Mouse (Mus musculus) adrenal gland, postnatal 36 days (tissue): ENCODE measurements around the gene Cldn13. TPM values are rescaled to one million over a fixed set of nuclear protein-coding genes. Genes with fewer than 3 reads are reported as not detected.
A peak's percentile ranks its signal among the peaks of the same experiment; 100 is the strongest.
"Not testable (repeated sequence)": the region's sequence is repeated elsewhere in the genome, so short reads cannot be mapped to it uniquely, and the experiment has no call there.

Experiments used
- DNase-seq, 2 experiments: peaks; one replicate each; pipeline ENCODE4 v3.0.0; 2021; ENCODE audit warnings: mixed read lengths in 1 of 2
- total RNA-seq, 2 experiments: library from RNA; stranded (reverse); gene quantifications; 2 replicates each; pipeline ENCODE4 v1.2.3; 2021

Gene Cldn13
- total RNA-seq, 2 experiments from 2014 or later, result not detected

DNA sequence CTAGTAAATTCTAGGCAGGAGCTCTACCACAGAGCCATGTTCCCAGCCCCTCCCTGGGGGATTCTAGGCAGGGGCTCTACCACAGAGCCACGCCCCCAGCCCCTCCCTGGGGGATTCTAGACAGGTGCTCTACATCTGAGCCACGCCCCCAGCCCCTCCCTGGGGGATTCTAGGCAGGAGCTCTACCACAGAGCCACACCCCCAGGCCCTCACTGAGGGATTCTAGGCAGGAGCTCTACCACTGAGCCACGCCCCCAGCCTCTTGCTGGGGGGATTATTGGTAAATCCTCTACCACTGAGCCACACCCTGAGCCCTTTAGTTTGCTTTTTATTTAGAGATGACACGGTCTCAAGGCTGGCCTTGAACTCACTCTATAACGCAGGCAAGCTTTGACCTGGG, 18.4 kb upstream of the Cldn13 start:
- not testable (repeated sequence) for DNase-seq

DNA sequence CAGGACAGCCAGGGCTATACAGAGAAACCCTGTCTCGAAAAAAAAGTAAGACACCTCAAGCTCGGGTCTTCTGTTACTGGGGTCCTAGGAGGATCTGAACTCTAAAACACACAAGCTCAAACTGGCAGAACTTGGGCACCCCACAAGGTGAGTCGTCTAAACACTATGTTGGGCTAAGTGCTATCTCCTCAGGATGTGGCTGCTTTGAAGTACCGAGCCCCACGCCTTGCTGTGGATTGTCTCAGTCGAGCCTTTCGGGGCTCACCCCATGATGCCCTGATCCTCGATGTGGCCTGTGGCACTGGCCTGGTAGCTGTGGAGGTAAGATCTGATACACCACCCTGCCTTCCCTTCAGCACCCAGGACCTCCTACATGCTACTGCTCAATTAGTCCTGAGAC, 18.0 kb upstream of the Cldn13 start:
- no peak for DNase-seq

- DNase-seq, result peak; percentile 60 to 69
Measured at GRCm38 (mm10) chr5:134932903-134933276, 17.6 kb upstream of the Cldn13 start.

GRCm38 (mm10) chr5:134932179-134932902, 17.0 kb upstream of the Cldn13 start, which contains the start of gene Mettl27:
Mettl27 (plus strand) TSS chr5:134932368.
- peak; percentile 90 to 93 for DNase-seq

GRCm38 (mm10) chr5:134929988-134930387, 14.7 kb upstream of the Cldn13 start:
- no peak for DNase-seq

DNA sequence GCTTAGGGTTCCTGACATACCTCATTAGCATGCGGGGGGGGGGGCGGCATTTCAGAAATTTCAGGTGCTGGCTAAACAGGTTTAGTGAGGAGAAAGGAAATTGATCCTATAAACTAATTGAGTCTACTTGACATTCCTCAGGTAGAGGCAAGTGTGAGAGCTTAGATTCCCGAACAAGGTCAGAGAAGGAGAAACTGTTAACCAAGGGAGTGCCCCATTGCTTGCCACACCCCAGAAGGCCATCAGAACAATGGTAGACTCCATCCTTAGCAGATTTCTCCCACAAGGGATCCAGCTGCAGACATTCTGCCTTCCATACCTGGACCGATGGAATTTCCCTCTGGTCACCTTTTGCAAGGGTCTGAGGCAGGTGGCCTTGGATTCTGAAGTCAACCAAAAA, 11.4 kb upstream of the Cldn13 start:
- DNase-seq, result no peak

- DNase-seq, result no peak
Measured at GRCm38 (mm10) chr5:134923141-134923540, 7.8 kb upstream of the Cldn13 start.

DNA sequence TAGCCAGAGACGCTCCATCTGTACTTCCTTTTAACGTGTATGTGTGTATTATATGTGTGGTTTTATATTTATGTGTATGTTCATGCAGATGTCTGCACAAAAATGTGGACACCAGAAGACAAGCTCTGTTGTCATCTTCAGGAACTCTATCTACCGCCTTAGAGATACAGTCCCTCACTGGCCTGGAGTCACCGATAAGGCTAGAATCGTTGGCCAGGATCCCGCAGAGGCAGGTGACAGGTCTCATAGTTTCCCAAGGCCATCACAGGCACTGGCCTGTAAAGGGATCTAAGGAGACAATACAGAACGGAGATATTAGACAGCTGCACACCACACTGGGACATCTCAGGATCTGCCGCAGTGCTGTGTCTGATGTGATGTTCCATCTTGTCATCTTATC, 5.8 kb upstream of the Cldn13 start:
- DNase-seq, result no peak

DNA sequence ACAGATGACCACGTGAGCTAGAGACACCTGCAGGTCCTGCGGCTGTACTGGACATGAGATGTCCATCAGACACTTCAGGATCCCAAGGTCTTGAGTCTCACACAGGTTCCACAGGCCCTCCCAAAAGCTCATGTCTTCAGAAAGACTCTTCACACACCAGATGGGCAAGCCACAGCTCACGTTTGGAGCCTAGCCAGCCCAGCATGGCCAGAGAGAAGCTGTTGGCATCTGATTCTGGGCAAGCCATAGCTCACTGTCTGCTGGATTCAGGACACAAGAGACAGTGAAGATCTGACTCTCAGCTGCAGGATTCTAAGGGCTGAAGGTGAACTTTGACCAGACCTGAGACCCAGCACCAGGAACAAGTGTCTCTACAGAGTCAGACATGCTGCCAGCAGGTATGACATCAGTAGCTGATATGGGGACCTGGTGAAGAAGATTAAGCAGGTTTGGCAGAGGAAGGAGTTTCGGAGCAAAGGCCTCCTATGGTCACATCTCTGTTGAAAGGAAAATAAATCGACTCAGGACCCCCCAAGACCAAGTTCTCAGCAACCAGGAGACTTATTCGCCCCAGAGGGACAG, 4.9 kb upstream of the Cldn13 start:
- DNase-seq, result no peak

- DNase-seq, result peak in 1 of 2 experiments; percentile 24
Measured at GRCm38 (mm10) chr5:134919097-134919496, 3.8 kb upstream of the Cldn13 start.

DNA sequence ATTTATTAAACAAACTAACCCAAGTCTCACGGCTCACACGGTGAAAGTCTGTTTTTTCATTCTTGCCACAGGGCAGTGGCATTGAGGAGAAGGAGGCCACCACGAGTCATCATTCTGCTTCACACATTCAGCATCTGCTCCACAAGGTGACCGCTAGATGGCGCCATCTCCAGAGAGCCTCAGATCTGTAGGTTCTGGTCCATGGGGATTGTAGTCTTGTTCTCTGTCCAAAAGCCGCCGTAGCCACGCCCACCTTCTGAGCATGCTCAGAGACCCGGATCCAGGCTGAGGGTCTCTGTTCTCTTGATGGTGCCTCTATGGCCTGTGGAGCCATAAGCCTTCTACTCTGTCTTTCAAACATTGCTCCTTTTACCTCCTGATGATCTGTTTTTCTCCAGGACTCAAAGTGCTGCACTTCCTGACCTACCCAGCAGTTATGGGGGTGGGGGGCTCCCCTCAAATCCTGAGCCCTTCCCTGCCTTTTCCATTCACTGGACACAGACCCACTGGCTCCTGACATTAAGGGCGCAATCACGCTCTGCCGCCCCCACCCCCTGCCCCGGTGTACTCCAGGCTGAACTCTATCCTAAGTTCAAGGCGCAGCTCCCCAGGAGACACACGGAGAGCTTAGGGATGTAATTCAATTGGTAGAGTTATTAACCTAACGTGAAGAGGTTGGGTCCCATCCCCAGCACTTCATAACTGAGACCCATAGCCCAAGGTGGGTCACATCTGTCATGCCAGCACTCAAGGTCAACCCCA, 2.9 kb upstream of the Cldn13 start:
- DNase-seq, result peak; percentile 72 to 78

- DNase-seq, result no peak
Measured at GRCm38 (mm10) chr5:134914510-134914909, 816 bp downstream of the Cldn13 start.

DNA sequence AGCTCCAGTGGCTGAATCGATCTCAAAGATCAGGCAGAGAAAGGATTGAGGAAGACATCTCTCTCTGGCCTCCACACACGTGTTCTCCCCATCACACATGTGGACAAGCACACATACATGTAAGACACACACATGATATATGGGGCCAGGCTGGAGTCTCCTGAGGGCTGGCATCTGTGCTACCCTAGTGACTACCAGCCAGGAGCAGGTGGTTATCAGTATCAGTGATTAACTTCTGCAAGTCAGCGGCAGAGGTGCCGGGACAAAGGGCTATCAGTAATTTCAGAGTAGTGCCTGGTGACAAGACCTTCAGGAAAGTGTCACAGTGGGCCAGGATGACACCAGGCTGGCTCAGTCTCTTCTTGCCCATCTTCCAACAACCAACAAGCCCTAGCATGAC, 1.6 kb downstream of the Cldn13 start:
- no peak for DNase-seq

GRCm38 (mm10) chr5:134913352-134913751, 2.0 kb downstream of the Cldn13 start:
- DNase-seq, result no peak

DNA sequence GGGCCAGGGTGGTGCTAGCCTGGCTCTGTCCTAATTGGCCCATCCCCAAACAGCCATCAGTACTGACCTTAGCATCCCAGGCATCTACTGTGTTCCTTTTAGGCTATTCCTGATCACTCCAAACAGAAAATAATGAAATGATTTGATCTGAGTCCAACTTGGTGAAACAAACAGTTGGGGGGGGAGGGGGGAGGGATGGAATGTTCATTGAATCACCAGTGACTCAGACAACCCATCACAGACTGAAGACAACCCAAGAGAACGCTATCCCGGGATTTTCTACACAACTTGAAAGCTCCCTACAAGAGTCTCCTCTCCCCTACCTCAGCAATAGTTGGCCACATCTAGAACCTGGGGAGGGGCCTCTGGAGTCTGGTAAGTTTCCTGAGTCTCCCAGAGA, 3.4 kb downstream of the Cldn13 start:
- no peak for DNase-seq

DNA sequence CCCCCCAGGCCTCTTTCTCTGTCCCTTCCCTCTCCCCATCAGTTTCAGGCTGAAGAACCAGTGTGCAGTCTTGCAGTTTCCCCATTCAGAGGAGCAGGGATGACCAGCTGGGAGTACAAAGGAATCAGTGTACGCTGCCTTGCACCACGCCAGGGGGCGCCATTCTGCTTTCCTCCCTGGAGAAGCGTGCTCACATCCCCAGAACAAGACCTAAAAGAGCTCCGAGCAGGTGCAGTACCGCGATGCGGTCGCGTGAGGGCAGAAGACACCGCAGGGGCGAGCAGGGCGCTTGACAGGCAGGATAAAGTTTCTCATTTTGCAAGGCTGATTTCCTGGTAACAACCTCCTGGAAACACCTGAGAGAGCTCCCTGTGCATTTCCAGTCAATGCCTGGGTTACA, 8.2 kb downstream of the Cldn13 start:
- peak; percentile 95 to 96 for DNase-seq

DNA sequence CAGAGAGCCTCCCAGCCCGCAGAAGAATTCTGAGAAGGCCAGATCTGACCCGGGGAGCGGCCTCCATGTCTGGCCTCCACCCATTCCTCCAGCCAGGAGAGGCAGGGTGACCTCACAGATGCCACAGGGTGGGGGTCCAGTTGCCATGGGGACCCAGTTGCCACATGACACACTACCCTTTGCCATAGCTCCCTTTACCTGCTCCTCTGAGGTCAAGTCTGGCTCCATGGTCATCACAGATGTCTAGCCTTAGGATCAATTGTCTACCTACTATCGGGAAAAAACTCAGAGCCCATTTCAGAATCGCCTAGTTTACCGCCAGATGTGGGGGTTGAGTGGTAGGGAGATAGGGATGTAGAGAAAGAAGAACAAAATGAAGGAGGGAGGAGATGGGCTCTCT, 8.7 kb downstream of the Cldn13 start, which contains the start of gene Tmem270:
Tmem270 (minus strand) TSS at position 101 of the 400 bp plus-strand sequence.
- DNase-seq, result no peak

- no peak for DNase-seq
Measured at GRCm38 (mm10) chr5:134901644-134902027, 13.7 kb downstream of the Cldn13 start.

DNA sequence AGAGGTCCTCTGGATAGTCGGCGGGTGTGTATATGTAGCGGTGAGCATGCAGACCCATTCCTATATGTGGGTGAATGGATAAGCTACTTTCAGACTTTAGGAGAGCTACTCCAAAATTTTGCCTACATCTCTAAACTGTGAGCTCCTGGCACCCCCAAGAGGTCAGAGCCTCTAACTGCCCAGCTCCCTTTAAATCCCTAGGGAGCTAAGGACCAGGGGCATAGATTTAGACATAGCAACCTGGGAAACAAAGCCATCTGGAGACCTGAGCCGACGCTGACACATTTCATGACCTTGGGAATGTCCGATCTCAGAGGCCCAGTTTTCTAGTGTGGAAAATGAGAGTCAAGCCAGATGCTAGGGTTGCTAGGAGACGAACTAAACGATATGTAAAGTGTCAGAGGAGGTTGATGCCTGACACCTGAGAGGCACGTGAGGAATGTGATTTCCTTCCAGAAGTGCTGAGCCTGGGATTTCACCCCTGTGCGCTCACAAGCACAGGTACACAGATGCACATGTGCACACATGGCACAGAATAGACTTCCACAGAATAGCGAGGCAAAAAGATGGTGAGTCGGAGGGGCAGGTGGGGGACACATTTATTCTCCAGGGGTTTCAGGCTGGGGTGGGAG, 14.2 kb downstream of the Cldn13 start:
- DNase-seq, result peak; percentile 46 to 69

DNA sequence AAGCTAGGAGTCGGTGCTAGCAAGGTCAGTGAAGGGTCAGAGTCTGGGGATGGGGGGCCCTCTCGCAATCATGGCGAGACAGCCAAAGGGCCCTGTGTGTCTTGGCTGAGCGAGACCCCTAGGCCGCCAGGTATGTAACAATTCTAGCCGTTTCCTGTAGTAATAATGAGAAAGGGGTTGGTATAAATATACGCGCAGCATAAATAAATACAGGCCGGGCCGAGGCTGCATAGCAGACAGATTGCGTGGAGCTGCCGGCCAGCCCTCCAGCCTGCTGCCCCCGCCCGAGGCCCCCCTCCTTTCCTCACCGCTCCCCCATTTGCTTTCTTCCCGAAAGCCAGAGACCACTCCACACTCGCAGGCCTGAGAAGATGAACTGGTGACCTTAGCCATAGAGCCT, 17.7 kb downstream of the Cldn13 start:
- no peak for DNase-seq

GRCm38 (mm10) chr5:134896965-134897364, 18.4 kb downstream of the Cldn13 start:
- no peak for DNase-seq

DNA sequence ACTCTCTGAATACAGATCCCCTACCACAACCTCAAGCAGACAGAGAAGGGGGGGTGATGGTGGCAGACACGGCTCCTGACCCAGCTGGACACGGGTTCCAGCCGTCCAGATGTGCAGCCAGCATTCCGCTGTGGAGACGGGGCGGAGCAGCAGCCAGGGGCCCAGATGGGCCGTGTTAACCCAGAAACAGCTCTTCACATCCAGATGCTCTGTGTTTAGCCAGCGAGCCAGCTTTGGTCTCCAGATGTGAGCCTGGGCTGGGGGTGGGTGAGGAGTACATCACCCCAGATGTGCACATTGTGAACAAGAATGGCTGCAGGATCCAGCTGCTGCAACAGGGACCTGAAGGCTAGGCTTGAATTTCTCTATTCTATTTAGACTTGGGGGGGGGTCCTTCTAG, 20.0 kb downstream of the Cldn13 start:
- DNase-seq, result no peak

GRCm38 (mm10) chr5:134892717-134893116, 22.6 kb downstream of the Cldn13 start:
- no peak for DNase-seq
